Mouse (Mus musculus) liver, embryonic 15.5 days (tissue): ENCODE data around the gene Filip1. TPM values are rescaled to one million over a fixed set of nuclear protein-coding genes. Genes with fewer than 3 reads are reported as not detected.

Experiments used
- ATAC-seq: fragments of 200-750 bp; cut with Nextera tagmentation; 2 replicates; pipeline ENCODE4 v1.8.0; 2017; ENCODE audit warnings: moderate number of reproducible peaks, mild to moderate bottlenecking, moderate library complexity; ENCODE audit not compliant: insufficient read depth
- H3K27ac ChIP-seq: fragments of 300-500 bp; sonication (generic); replicated peaks from 2 replicates; pipeline ENCODE4 v1.5.1; 2015; ENCODE audit warnings: mild to moderate bottlenecking, inconsistent platforms
- H3K27me3 ChIP-seq: fragments of 300-500 bp; sonication (generic); 2 replicates; pipeline ENCODE4 v1.6.1; 2015; ENCODE audit warnings: mild to moderate bottlenecking, inconsistent platforms
- H3K36me3 ChIP-seq: fragments of 300-500 bp; sonication (generic); replicated peaks from 2 replicates; pipeline ENCODE4 v1.6.1; 2015; ENCODE audit warnings: moderate library complexity, mild to moderate bottlenecking, inconsistent platforms
- H3K4me1 ChIP-seq: fragments of 300-500 bp; sonication (generic); replicated peaks from 2 replicates; pipeline ENCODE4 v1.6.1; 2015; ENCODE audit warnings: inconsistent platforms
- H3K4me2 ChIP-seq: fragments of 300-500 bp; sonication (generic); 2 replicates; pipeline ENCODE4 v1.6.1; 2015; ENCODE audit warnings: moderate library complexity, mild to moderate bottlenecking, inconsistent platforms
- H3K4me3 ChIP-seq: fragments of 300-500 bp; sonication (generic); replicated peaks from 2 replicates; pipeline ENCODE4 v1.5.1; 2015; ENCODE audit warnings: mild to moderate bottlenecking, inconsistent platforms
- H3K9ac ChIP-seq: fragments of 300-500 bp; sonication (generic); 2 replicates; pipeline ENCODE4 v1.6.1; 2015; ENCODE audit warnings: moderate library complexity, mild to moderate bottlenecking, inconsistent platforms
- H3K9me3 ChIP-seq: fragments of 300-500 bp; sonication (generic); replicated peaks from 2 replicates; pipeline ENCODE4 v1.6.1; 2016; ENCODE audit warnings: inconsistent platforms
- WGBS: fragments of 180-500 bp; shearing (Covaris S2); methylation state at CpG from one replicate; pipeline ENCODE4 v1.1.7; 2015; ENCODE audit warnings: mixed read lengths; ENCODE audit not compliant: insufficient replicate concordance; 5-methylcytosine and 5-hydroxymethylcytosine counted together
- polyA plus RNA-seq: library from polyadenylated mRNA; unstranded; fragments of >200 nt; fragmentation: Nextera tagmentation; extraction: Ambion mirVana; gene quantifications from 2 replicates; pipeline ENCODE4 v1.2.1, GENCODE M21; 2015

Filip1 gene
- polyA plus RNA-seq, 1 experiment from 2014 or later: 0.67 TPM

DNA sequence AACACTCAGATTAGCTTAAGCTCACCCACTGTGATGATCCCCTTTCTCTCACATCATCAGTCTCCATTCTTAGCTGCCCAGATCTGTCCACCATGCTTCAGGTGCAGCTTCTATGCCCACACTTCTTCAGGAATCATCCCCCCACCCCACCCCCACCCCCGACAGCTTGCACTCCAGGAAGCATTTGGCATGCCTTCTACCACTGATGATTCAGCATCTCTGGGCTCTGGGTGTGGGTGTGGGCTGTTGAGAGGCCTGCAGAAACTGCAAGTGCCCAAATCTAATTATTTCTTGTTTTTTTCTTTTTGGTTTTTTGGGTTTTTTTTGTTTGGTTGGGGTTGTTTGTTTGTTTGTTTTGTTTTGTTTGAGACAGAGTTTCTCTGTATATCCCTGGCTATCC lies 9.0 kb upstream of the Filip1 start:
- whole genome bisulfite sequencing: 13% methylated on average over 1 of the region's 1 CpGs
- Histone ChIP-seq H3K9me3 (no peaks in the 10 kb centered on the region), H3K27me3 (no peaks in the 10 kb centered on the region), H3K36me3 (no peaks in the 10 kb centered on the region), H3K4me1 (peaks cover 3% of the 10 kb centered on the region; the same call in 1 of the 2 replicates), H3K9ac (no peak overlapping the region), H3K27ac (no peak overlapping the region), H3K4me2 (no peak overlapping the region), H3K4me3 (no peak overlapping the region)
- no peak for ATAC-seq

DNA sequence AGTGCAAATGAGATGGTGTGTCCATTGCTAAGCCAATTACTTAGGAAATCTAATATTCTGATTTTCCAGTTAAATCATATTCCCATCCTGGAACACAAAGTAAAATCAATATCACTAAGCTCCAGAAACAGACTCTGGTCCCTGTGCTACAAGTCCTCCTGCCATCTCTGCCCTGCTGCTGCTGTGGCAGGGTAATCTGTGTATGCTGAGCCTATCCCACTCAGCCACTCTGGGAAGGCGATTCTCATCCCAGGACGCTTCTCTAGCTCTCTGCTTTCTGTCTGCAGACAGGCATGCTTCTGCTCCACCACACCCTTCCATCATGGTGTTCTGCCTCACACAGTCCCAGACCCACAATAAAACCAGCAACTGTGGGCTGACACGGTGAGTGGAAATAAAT lies 7.8 kb upstream of the Filip1 start:
- Histone ChIP-seq H3K36me3 (no peaks in the 10 kb centered on the region), H3K4me2 (no peak overlapping the region), H3K9me3 (no peaks in the 10 kb centered on the region), H3K9ac (no peak overlapping the region), H3K4me3 (no peak overlapping the region), H3K27ac (no peak overlapping the region), H3K4me1 (no peaks in the 10 kb centered on the region), H3K27me3 (no peaks in the 10 kb centered on the region)
- WGBS: 59% methylated on average over 3 of the region's 3 CpGs
- ATAC-seq: no peak

DNA sequence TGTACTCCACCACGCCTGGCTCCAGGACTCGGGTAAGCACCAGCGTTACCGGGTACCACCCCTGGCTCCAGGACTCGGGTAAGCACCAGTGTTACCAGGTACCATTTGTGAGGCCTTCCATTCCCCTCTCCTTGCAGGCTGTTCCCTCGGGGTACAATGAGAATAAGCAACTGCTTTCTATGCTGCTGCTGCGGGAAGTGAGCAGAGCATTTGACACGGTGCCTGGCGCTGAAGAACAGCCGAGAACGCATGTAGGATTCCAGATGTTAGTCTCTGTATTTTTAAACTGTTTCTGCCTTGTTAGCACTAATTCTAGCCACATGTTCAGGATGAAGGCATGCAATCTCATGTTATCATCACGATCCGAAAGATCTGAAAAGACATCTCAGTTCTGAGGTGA lies 635 bp downstream of the Filip1 start:
- Histone ChIP-seq H3K4me1 (no peaks in the 10 kb centered on the region), H3K36me3 (no peaks in the 10 kb centered on the region), H3K9me3 (no peaks in the 10 kb centered on the region), H3K27ac (no peak overlapping the region), H3K4me2 (no peak overlapping the region), H3K4me3 (no peak overlapping the region), H3K27me3 (no peaks in the 10 kb centered on the region), H3K9ac (no peak overlapping the region)
- WGBS: 76% methylated on average over 13 of the region's 13 CpGs
- no peak for ATAC-seq

DNA sequence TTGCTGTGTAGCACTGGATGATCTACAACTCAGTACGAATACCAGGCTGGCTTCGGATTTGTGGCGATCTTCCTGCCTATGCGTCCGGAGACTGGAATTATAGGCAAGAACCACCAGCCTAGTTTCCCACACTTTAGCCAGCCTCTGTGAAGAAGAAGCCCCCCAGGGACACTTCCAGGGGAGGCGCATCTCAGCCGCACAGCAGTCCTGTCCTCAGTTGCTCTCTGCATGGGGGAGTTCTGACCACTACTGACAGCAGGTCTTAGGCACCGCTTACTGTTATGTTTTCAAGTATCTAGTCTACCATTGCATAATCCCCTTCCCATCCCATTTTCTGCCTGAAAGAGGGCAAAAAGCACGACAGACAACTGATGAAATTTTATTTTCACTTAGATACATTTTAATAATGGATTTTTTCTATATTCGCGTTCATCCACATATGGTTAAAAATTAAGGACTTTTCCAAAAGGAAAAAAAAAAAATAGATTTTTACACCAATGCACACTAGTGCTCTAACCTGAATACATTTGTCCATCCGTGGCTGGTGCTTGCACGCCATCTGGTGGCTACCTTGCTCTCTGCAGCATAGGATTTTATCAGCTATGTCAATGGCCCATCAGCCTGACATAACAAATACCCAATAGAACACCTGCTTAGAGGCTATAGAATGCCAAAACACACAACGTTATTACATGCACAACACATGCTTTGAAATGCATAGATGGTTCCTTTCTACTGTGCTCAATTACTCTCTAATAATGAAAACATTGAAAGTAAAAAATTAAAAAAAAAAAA lies 10.1 kb downstream of the Filip1 start:
- Histone ChIP-seq H3K27ac (no peak overlapping the region), H3K36me3 (no peaks in the 10 kb centered on the region), H3K4me1 (no peaks in the 10 kb centered on the region), H3K4me3 (no peak overlapping the region), H3K9me3 (no peaks in the 10 kb centered on the region), H3K4me2 (no peak overlapping the region), H3K27me3 (no peaks in the 10 kb centered on the region), H3K9ac (no peak overlapping the region)
- 41% methylated on average over 14 of the region's 14 CpGs for WGBS
- ATAC-seq: no peak

DNA sequence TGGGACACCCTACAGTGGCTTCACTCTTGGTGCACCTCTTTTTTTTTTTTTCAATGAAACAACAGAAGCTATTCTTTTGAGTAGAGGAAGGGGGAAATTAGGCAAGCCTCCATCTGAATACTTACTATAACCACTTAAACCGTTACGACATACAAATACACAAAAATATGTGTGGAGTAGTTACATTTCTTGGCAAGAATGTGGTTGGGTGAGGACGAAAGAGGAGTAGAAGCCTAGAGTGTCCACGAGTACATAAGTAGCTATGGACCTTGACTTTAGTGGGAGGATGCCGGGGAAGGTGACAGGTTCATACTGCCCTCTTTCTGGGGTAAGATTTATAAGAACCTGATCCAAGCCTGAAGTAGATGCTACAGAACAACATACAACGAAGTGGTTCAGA lies 15.4 kb downstream of the Filip1 start:
- no peak overlapping the region for H3K27ac ChIP-seq
- no peak for ATAC-seq
- H3K9ac ChIP-seq: no peak overlapping the region
- no peaks in the 10 kb centered on the region for H3K27me3 ChIP-seq
- WGBS: 60% methylated on average over 6 of the region's 6 CpGs
- no peaks in the 10 kb centered on the region for H3K4me1 ChIP-seq
- no peak overlapping the region for H3K4me3 ChIP-seq
- H3K36me3 ChIP-seq: no peaks in the 10 kb centered on the region
- H3K9me3 ChIP-seq: no peaks in the 10 kb centered on the region
- no peak overlapping the region for H3K4me2 ChIP-seq

DNA sequence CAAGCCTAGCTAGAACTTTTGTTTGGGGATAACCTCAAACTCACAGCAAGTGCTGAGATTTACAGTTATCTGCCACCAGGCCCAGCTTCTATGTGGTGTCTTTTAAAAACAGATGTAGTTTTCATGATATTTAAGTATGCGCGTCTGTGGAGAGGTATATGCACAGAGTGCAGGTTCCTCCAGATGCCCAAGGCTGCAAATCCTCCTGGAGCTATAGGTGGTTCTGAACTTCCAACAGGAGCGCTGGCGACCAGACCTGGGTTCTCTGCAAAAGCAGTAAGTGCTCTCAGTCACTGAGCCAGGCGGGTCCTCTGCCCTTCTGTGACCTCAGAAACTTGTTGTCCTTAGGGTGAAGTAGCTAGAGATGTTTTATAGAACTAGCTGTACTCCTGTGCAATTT lies 18.4 kb downstream of the Filip1 start:
- Histone ChIP-seq H3K4me2 (no peak overlapping the region), H3K9me3 (no peaks in the 10 kb centered on the region), H3K4me1 (no peaks in the 10 kb centered on the region), H3K27ac (no peak overlapping the region), H3K36me3 (no peaks in the 10 kb centered on the region), H3K9ac (no peak overlapping the region), H3K27me3 (no peaks in the 10 kb centered on the region), H3K4me3 (no peak overlapping the region)
- WGBS: 74% methylated on average over 5 of the region's 5 CpGs
- no peak for ATAC-seq

DNA sequence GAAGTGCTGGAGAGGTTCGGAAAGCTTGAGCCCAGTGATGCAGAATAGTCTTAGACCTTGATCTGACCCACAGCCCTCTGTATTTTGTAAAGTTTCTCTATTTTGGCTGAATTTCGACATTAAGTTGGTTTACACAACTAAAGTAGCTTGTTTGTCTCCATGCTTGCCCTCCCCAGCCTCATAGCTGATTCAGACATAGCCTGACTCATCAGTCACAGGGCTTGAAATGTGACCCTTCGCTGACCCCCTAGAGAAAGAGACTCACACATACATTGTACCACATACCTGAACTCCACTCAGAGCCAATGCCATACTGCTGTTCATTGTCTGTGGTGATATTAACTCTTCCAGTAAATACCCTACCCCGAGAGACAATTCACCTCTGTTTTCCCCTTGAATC lies 19.6 kb downstream of the Filip1 start:
- Histone ChIP-seq H3K9me3 (no peaks in the 10 kb centered on the region), H3K4me3 (no peak overlapping the region), H3K9ac (no peak overlapping the region), H3K36me3 (no peaks in the 10 kb centered on the region), H3K27me3 (no peaks in the 10 kb centered on the region), H3K27ac (no peak overlapping the region), H3K4me1 (no peaks in the 10 kb centered on the region), H3K4me2 (no peak overlapping the region)
- no peak for ATAC-seq
- 64% methylated on average over 4 of the region's 4 CpGs for WGBS

DNA sequence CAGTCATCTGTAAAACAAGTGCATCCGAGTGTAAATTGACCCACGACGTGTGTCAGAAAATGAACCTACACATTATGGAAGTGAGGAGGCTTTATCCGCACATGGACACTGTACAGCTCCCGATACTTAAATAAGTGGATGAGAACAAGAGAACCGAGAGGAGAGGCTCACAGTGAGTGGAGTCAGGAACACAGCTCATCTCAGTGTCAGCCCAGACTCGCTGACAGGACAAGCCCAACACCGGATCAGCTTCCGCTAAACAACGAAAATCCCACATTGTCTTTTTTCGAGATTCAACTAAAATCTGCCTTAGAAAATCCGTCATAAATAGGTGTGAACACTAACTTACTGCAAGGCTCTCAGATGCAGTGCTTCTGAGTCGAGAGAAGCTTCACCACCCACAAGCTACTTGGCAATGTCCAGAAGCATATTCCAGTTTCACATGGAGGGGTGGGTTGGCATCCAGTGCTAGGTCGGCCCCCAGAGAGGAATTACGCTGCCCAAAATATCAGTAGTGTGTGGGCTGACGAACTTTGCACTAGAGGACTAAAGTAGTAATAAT lies 22.1 kb downstream of the Filip1 start:
- Histone ChIP-seq H3K4me3 (no peak overlapping the region), H3K27me3 (no peaks in the 10 kb centered on the region), H3K36me3 (no peaks in the 10 kb centered on the region), H3K4me1 (no peaks in the 10 kb centered on the region), H3K4me2 (no peak overlapping the region), H3K9ac (no peak overlapping the region), H3K27ac (no peak overlapping the region), H3K9me3 (no peaks in the 10 kb centered on the region)
- 69% methylated on average over 16 of the region's 16 CpGs for WGBS
- ATAC-seq: no peak

DNA sequence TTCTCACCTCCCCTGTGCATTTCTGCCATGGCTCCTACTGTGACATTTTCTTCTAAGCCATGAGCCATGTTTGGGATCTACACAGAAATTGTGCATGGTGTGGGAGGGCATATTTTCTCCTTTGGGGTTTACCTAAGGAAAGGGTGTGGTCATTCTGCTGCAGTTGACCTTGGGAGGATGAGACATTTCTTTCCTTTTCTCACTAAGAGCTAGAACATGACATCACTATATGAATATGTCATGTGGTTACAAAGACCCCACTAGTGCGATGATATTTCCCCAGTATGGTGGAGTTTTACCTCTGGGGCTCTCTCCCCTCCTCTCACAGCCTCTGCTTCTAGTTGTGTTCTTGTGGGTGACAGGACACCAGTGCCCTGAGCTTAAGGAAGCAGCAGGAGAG lies 22.9 kb downstream of the Filip1 start:
- H3K9me3 ChIP-seq: no peaks in the 10 kb centered on the region
- no peaks in the 10 kb centered on the region for H3K36me3 ChIP-seq
- WGBS: 55% methylated on average over 1 of the region's 1 CpGs
- H3K27ac ChIP-seq: no peak overlapping the region
- no peak overlapping the region for H3K4me3 ChIP-seq
- H3K4me2 ChIP-seq: no peak overlapping the region
- no peak for ATAC-seq
- H3K4me1 ChIP-seq: no peaks in the 10 kb centered on the region
- H3K9ac ChIP-seq: no peak overlapping the region
- no peaks in the 10 kb centered on the region for H3K27me3 ChIP-seq

DNA sequence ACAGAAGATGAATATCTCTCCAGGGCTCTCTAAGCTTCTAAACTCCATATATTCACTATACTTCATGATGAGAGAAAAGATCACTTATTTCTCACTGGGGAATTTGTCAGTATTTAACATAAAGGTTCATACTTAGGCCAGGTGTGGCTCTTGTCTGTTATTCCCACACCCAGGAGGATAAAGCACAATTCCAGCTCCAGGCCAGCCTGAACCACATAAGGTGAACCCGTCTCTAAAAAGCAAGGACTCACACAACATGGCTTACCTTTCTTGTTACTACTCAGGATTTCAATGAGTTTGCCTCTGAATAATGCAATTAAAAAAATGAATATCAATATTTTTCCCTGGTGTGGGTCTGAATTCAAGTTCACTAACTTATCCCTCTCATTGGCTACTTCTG lies 23.6 kb downstream of the Filip1 start:
- no peak overlapping the region for H3K27ac ChIP-seq
- H3K9ac ChIP-seq: no peak overlapping the region
- H3K36me3 ChIP-seq: no peaks in the 10 kb centered on the region
- H3K27me3 ChIP-seq: no peaks in the 10 kb centered on the region
- ATAC-seq: no peak
- H3K9me3 ChIP-seq: no peaks in the 10 kb centered on the region
- H3K4me3 ChIP-seq: no peak overlapping the region
- H3K4me1 ChIP-seq: no peaks in the 10 kb centered on the region
- WGBS: 40% methylated on average over 1 of the region's 1 CpGs
- H3K4me2 ChIP-seq: no peak overlapping the region

DNA sequence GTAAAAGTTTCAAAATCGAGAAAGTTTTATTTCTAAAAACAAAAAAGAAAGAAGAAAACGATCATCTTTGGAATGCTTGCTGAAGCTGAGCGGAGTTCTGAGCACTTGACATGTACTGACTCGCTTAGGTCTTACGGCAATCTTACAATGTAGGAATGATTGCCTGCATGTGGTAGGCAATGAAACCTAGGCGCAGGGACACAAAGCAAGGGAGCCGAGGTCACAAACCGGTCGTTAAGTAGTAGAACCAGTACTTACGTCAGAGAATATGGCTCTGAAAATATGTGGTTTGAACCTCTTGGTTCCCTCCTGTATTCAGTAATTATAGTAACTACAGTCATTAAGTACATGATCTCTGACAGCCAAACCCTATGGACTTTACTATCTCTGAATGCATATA lies 29.4 kb downstream of the Filip1 start:
- no peaks in the 10 kb centered on the region for H3K9me3 ChIP-seq
- no peaks in the 10 kb centered on the region for H3K4me1 ChIP-seq
- ATAC-seq: no peak
- no peak overlapping the region for H3K9ac ChIP-seq
- no peaks in the 10 kb centered on the region for H3K27me3 ChIP-seq
- H3K36me3 ChIP-seq: no peaks in the 10 kb centered on the region
- 74% methylated on average over 10 of the region's 10 CpGs for WGBS
- no peak overlapping the region for H3K4me3 ChIP-seq
- no peak overlapping the region for H3K4me2 ChIP-seq
- H3K27ac ChIP-seq: no peak overlapping the region

DNA sequence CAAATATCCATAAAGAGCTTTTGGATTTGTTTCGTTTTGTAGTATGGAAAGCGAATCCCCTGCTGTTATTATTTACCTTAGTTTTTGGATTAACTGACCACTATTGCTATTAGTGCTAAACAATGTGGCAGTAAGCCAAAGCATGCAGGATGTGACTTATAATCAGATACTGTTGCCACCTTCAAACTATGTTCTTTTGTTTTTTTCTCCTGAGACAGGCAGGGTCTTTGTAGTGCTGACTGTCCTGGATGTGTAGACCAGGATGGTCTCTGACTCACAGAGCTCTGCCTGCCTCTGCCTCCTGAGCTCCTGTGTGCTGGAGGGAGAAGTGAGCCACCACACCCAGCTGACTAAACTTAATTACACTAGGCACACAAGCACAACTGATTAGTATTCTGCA lies 33.4 kb downstream of the Filip1 start:
- Histone ChIP-seq H3K4me1 (no peaks in the 10 kb centered on the region), H3K4me2 (no peak overlapping the region), H3K27ac (no peak overlapping the region), H3K36me3 (no peaks in the 10 kb centered on the region), H3K27me3 (peaks cover 5% of the 10 kb centered on the region; the same call in 1 of the 2 replicates), H3K9ac (no peak overlapping the region), H3K4me3 (no peak overlapping the region), H3K9me3 (no peaks in the 10 kb centered on the region)
- ATAC-seq: no peak
- WGBS: 70% methylated on average over 2 of the region's 2 CpGs
